Mouse (Mus musculus): ENCODE results near the gene Zfp428.

DNA sequence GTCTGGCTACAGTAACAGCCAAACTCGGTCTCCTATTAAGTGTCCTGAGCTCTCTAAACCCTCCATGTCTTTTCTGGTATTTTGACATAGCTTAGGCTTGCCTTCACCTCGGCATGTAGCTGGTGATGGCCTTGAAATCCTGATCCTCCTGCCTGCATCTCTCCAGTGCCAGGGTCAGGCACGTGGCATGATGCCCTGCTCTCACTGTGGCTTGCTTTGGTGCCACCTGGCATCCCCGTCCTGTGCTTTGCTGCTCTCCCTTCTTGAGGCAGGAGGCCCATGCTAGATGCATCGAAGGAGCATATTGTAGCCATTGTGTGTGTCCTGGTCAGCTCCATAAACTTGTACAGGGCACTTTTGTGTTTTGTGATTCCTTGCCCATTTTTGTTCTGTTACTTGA, 30.8 kb downstream of the Zfp428 start:
- TF ChIP-seq FLI1 (IDR thresholded peaks at IDR 0.05; ENCODE audit: low read length) (no peak), GATA1 (IDR thresholded peaks at IDR 0.05; ENCODE audit: borderline replicate concordance, low read length) (no peak)

Measured in megakaryocyte, embryonic 14.5 days (primary cell).